Mouse (Mus musculus) neutrophil, adult 65 days (primary cell): ENCODE measurements around the gene Nfyb. TPM values are rescaled to one million over a fixed set of nuclear protein-coding genes. Genes with fewer than 3 reads are reported as not detected.

Experiments
- total RNA-seq: library from RNA; stranded (reverse); gene quantifications from 2 replicates; pipeline ENCODE4 v1.2.4, GENCODE M21; 2023

Nfyb gene
- total RNA-seq: 31.5 and 32.3 TPM in 2 replicates

DNA sequence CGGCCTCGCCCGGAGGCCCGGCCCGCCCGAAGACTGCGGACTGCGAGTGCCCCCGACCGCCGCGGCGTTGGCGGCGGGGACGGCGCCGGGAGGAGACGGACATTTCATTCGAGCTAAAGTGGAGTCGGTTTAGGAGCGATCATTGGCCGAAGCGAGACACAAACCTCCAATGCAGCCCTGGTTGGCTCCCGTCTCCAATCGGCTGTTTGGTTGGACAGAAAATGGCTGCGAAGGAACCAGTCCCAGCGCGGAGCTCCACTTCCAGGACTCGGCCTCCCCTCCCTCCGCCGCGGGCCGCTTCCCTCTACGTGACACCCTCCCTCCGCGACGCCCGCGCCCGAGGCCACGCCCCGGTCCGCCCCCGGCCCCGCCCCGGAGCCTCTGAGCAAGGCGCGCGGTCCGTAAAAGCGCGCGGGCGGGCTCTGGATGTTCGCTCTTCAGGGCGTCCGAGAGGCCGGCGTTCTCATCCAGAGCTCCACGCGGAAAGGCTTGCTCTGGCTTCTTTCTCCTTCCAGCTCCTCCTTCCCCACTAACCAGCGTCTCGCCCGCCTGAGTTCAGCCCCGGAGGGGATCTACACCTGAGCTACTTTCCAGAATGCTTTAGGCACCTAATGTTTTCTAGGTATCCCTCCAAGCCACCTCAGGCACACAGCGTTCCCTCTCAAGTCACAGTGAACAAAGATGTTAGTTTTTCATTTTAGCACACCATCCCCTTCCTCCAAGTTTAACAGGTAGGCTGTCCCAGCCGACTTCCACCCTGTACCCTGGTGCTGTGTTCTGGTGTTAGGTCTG is at the start of gene Nfyb:
Nfyb (minus strand) TSS at position 305 of the 792 bp plus-strand sequence.

Other genes with a start within 250 kb of the Nfyb start
- 2.5 and 3.6 TPM in 2 replicates for gene 1190007I07Rik, start 140.9 kb downstream of the Nfyb start, total RNA-seq
- gene Tdg, start 134.3 kb downstream of the Nfyb start, total RNA-seq: 55.1 and 62.2 TPM in 2 replicates
- gene Glt8d2, start 73.5 kb downstream of the Nfyb start, total RNA-seq: 0.98 and 1.8 TPM in 2 replicates
- gene Hcfc2, start 68.0 kb downstream of the Nfyb start, total RNA-seq: 28.0 and 30.6 TPM in 2 replicates
- gene Txnrd1, start 69.8 kb upstream of the Nfyb start, total RNA-seq: 57.5 and 61.0 TPM in 2 replicates
- 16.2 and 25.6 TPM in 2 replicates for gene Eid3, start 102.5 kb upstream of the Nfyb start, total RNA-seq
- gene Chst11, start 221.4 kb upstream of the Nfyb start, total RNA-seq: 27.4 and 30.3 TPM in 2 replicates